Mouse (Mus musculus) bone marrow macrophage, adult 2 months (primary cell): Measurements from ENCODE around the gene Nhsl2. TPM values are rescaled to one million over a fixed set of nuclear protein-coding genes. Genes with fewer than 3 reads are reported as not detected.

Experiments
- H3K27ac ChIP-seq: 2 replicates; pipeline ENCODE4 v1.5.1; 2012; ENCODE audit warnings: low read depth, low read length; ENCODE audit not compliant: insufficient read depth
- H3K4me1 ChIP-seq: 2 replicates; pipeline ENCODE4 v1.6.1; 2012; ENCODE audit warnings: low read length; ENCODE audit not compliant: control insufficient read depth, insufficient read depth
- H3K4me3 ChIP-seq: 2 replicates; pipeline ENCODE4 v1.5.1; 2012; ENCODE audit warnings: mild to moderate bottlenecking, low read length, moderate library complexity; ENCODE audit not compliant: insufficient read depth
- CTCF ChIP-seq: IDR thresholded peaks from 2 replicates; pipeline ENCODE4 v1.5.1; 2012; ENCODE audit warnings: low read depth, mild to moderate bottlenecking, low read length, moderate library complexity
- POLR2A ChIP-seq: IDR thresholded peaks from 2 replicates; pipeline ENCODE4 v1.6.1; 2012; ENCODE audit warnings: mild to moderate bottlenecking, low read depth, low read length, borderline replicate concordance
- polyA plus RNA-seq: library from polyadenylated mRNA; stranded (reverse); fragments of >200 nt; gene quantifications from 2 replicates; pipeline ENCODE4 v1.2.4, GENCODE M21; 2012; ENCODE audit not compliant: missing spikeins, insufficient read depth, insufficient read length

Nhsl2 gene
- polyA plus RNA-seq, 1 experiment: 3.5 TPM

GRCm38 (mm10) chrX:101942461-101942896 lies 93.3 kb downstream of the Nhsl2 start:
- TF ChIP-seq CTCF (peak; percentile 53), POLR2A (no peak)
- H3K4me1 ChIP-seq: no peaks in the 10 kb centered on the region
- no peak overlapping the region for H3K27ac ChIP-seq
- no peak overlapping the region for H3K4me3 ChIP-seq

- H3K4me3 ChIP-seq: no peak overlapping the region
- no peaks in the 10 kb centered on the region for H3K4me1 ChIP-seq
- H3K27ac ChIP-seq: no peak overlapping the region
- no peak for TF ChIP-seq POLR2A
- TF ChIP-seq CTCF: no peak
These were observed 94.6 kb downstream of the Nhsl2 start for GRCm38 (mm10) chrX:101943743-101944142.

- TF ChIP-seq POLR2A (no peak), CTCF (no peak)
- H3K27ac ChIP-seq: no peak overlapping the region
- no peaks in the 10 kb centered on the region for H3K4me1 ChIP-seq
- no peak overlapping the region for H3K4me3 ChIP-seq
These were observed 95.7 kb downstream of the Nhsl2 start for GRCm38 (mm10) chrX:101944761-101945330.

- TF ChIP-seq CTCF: no peak
- no peak for TF ChIP-seq POLR2A
- no peaks in the 10 kb centered on the region for H3K4me1 ChIP-seq
These were observed 103.3 kb downstream of the Nhsl2 start for GRCm38 (mm10) chrX:101952436-101952835.

DNA sequence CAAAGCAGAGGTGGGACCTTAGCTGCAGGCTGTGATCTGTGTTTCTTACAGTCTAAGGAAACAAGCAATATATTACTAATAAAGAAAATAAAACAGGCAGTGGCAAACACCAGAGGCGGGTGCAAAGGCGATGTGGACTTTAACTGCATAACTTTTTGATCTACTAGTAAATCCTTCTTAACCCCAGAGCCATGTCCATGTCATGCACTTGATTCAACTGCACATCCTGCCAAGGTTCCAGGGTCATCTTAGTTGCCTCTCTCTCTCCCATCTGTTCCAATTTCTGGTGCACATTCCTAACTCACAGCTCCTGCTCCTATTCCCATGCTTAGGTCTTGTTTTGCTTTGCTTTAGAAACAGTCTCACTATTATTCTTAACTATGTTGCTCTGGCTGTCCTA lies 104.1 kb downstream of the Nhsl2 start:
- TF ChIP-seq CTCF (no peak), POLR2A (no peak)
- H3K4me3 ChIP-seq: no peak overlapping the region
- no peaks in the 10 kb centered on the region for H3K4me1 ChIP-seq
- H3K27ac ChIP-seq: no peak overlapping the region

More at GRCm38 (mm10) chrX:101952436-101952835, 103.3 kb downstream of the Nhsl2 start:
- H3K4me3 ChIP-seq: no peak overlapping the region
- H3K27ac ChIP-seq: no peak overlapping the region

GRCm38 (mm10) chrX:101953787-101954491 lies 104.8 kb downstream of the Nhsl2 start:
- H3K4me3 ChIP-seq: peak overlapping the region; percentile 26
- TF ChIP-seq CTCF (no peak), POLR2A (no peak)
- no peaks in the 10 kb centered on the region for H3K4me1 ChIP-seq
- no peak overlapping the region for H3K27ac ChIP-seq

- H3K4me3 ChIP-seq: no peak overlapping the region
- H3K27ac ChIP-seq: no peak overlapping the region
- TF ChIP-seq CTCF (no peak), POLR2A (no peak)
- H3K4me1 ChIP-seq: no peaks in the 10 kb centered on the region
These were observed 105.3 kb downstream of the Nhsl2 start for GRCm38 (mm10) chrX:101954492-101954851.

DNA sequence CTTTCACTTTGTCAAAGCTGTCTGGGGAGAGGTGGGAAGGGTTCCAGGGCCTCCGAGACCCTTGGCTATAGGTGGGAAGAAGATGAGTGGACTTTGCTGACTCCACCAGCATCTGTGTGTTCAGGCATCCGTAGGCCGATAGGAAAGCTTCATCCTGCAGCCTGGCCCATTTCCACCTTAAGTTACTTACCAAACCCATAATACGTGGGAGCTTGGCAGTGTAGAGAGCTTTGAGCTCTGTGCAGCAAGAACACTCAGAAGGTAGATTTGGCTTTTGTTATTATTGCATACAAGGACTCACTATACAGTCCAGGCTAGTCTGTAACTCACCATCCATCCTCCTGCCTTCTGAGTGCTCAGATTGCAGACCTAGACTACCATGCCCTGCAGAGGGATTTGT lies 112.7 kb downstream of the Nhsl2 start:
- no peak overlapping the region for H3K27ac ChIP-seq
- no peak overlapping the region for H3K4me3 ChIP-seq
- H3K4me1 ChIP-seq: no peaks in the 10 kb centered on the region
- TF ChIP-seq POLR2A: no peak
- TF ChIP-seq CTCF: no peak

DNA sequence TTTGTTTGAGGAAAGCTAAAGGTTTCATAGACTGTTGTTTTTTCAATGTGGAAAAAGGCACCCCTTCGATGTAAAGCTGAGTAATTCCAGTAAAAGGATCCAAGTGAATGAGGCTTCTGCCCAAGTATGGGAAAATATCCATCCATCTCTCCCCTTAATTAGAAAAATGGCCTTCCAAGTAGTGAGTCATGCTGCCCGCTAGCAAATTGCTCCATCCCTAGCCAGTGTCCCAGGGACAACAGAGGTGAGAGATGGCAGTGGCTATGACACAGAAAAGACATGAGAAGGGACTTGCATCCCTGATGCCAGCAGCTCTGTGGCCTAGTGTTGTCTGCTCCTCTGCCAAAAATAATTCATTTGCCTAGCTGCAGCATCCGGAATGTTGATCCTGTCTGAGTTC lies 114.5 kb downstream of the Nhsl2 start:
- TF ChIP-seq CTCF: no peak
- TF ChIP-seq POLR2A: no peak
- Histone ChIP-seq H3K4me3 (no peak overlapping the region), H3K27ac (no peak overlapping the region), H3K4me1 (no peaks in the 10 kb centered on the region)

DNA sequence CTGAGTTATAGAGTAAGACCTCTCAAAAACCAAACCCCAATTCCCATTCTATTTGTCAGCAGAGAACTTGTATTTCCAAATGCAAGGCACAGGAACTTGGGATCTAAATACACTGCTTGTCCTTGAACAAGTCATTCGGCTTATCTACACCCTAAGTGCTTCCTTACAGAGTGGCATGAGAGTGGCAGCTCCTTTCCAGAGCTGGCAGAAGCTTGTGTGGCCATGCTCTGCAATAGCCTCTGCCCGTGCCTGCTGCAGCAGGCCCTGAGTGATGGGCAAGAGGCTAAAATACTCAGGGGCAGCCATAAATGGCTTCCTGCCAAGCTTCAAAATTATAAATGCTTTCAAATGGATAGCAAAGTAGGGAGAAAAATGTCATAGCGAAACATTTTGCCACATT lies 123.8 kb downstream of the Nhsl2 start:
- no peak overlapping the region for H3K27ac ChIP-seq
- H3K4me1 ChIP-seq: no peaks in the 10 kb centered on the region
- no peak overlapping the region for H3K4me3 ChIP-seq
- TF ChIP-seq POLR2A (no peak), CTCF (no peak)
